Mouse (Mus musculus) megakaryocyte, embryonic 14.5 days (primary cell): ENCODE data around the gene Col1a1. TPM values are rescaled to one million over a fixed set of nuclear protein-coding genes. Genes with fewer than 3 reads are reported as not detected.

Source experiments
- H3K27me3 ChIP-seq: replicated peaks from 2 replicates; pipeline ENCODE3; 2012; ENCODE audit warnings: inconsistent platforms
- H3K36me3 ChIP-seq: replicated peaks from 2 replicates; pipeline ENCODE3; 2012; ENCODE audit warnings: low read length, inconsistent platforms, mixed read lengths
- H3K4me1 ChIP-seq: 2 replicates; pipeline ENCODE4 v1.6.1; 2012; ENCODE audit warnings: inconsistent platforms
- H3K4me3 ChIP-seq: replicated peaks from 2 replicates; pipeline ENCODE3; 2012; ENCODE audit warnings: moderate library complexity, mild to moderate bottlenecking, inconsistent platforms
- H3K9me3 ChIP-seq: 2 replicates; pipeline ENCODE4 v1.6.1; 2012; ENCODE audit warnings: inconsistent platforms
- FLI1 ChIP-seq: IDR thresholded peaks from 2 replicates; pipeline ENCODE4 v1.6.1; 2012; ENCODE audit warnings: low read length, inconsistent platforms, mixed read lengths
- GATA1 ChIP-seq: IDR thresholded peaks from 3 replicates; pipeline ENCODE4 v1.6.1; 2012; ENCODE audit warnings: mixed read lengths, low read length, inconsistent platforms, borderline replicate concordance
- polyA plus RNA-seq: library from polyadenylated mRNA; stranded (reverse); fragments of >175 nt; gene quantifications from 2 replicates; pipeline ENCODE4 v1.2.3, GENCODE M21; 2012; ENCODE audit warnings: low replicate concordance; ENCODE audit not compliant: insufficient read depth

The Col1a1 gene
- polyA plus RNA-seq, 1 experiment, result not detected

DNA sequence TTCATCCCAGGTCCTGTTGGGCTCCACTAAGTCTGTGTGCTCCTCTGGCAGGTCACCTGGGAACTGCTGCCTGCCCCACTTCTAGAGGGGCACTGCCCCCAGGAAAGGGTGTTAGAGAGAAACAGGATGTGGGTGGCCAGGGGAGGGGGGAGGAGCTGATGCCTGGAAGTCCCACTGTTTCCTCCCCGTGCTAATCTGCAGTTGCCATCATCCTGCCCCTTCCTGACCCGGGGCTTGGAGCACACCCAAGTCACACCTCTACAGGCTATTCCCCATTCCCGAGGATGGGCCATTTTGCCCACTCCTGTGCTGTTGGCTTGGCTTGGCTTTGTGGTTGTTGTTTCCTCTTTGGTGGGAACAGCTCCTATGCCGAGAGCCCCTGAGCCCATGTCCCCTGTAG lies 64.5 kb downstream of the Col1a1 start:
- H3K9me3 ChIP-seq, result no peaks in the 10 kb centered on the region
- H3K4me3 ChIP-seq, result peak overlapping the region; percentile 85
- H3K4me1 ChIP-seq, result peaks cover 100% of the 10 kb centered on the region
- TF ChIP-seq GATA1 (no peak), FLI1 (no peak)
- peaks cover 100% of the 10 kb centered on the region for H3K36me3 ChIP-seq
- no peaks in the 10 kb centered on the region for H3K27me3 ChIP-seq

DNA sequence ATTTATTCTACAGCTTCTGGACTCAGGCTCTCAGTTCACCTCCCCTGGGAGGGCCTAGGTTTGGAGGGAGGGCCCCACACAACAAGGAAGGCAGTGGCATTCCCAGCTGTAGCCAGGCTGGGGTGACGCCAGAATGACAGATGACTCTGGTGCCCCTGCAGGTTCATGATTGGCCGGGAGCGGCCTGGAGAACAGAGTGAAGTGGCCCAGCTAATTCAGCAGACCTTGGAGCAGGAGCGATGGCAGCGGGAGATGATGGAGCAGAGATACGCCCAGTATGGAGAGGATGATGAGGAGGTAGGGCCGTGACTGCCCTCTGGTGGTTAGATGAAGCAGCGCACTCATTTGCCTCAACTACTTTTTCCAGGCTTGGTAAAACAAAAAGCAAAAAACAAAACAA lies 65.0 kb downstream of the Col1a1 start:
- Histone ChIP-seq H3K9me3 (no peaks in the 10 kb centered on the region), H3K27me3 (no peaks in the 10 kb centered on the region), H3K36me3 (peaks cover 100% of the 10 kb centered on the region), H3K4me3 (peak overlapping the region; percentile 85), H3K4me1 (peaks cover 100% of the 10 kb centered on the region)
- TF ChIP-seq FLI1 (no peak), GATA1 (0 out of 3 replicates have a peak, but pooled peaks have one; percentile 50)

DNA sequence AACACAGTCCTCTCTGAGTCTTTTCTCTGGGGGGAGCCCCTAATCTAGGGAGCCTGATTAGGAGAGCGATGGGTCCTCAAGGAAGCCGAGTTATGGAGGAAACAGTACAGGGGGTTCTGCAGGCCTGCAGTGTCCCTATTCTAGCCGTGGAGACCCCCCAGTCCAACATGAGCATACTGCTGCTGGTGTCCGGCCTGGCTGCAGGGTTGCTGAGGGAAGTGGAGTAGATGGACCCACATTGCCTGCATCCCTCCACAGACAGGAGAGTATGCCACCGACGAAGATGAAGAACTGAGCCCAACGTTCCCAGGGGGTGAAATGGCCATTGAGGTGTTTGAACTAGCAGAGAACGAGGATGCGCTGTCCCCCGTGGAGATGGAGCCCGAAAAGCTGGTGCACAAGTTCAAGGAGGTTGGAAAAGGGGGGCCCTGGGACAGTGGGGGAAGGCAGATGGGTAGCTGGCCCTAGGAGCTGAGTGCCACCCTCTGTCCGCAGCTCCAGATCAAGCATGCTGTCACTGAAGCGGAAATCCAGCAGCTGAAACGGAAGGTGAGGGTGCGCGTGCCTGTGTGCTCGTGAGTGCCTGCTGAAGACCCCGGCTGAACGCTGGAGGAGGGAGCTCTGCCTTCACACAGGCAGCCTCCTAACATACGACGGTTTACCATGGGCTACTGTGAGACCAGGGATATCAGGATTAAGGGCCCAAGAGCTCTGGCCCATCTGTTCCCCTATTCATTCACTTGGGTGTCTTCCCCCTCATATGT lies 65.7 kb downstream of the Col1a1 start:
- Histone ChIP-seq H3K27me3 (no peaks in the 10 kb centered on the region), H3K4me1 (peaks cover 100% of the 10 kb centered on the region)

More for the DNA sequence above, 65.7 kb downstream of the Col1a1 start:
- peaks cover 96% of the 10 kb centered on the region for H3K36me3 ChIP-seq
- TF ChIP-seq FLI1, result no peak
- TF ChIP-seq GATA1, result no peak
- no peaks in the 10 kb centered on the region for H3K9me3 ChIP-seq
- H3K4me3 ChIP-seq, result peak overlapping the region; percentile 47

Other genes with a start within 250 kb of the Col1a1 start
- not detected in 2 replicates for gene Gm11541, start 231.7 kb upstream of the Col1a1 start, polyA plus RNA-seq
- not detected in 2 replicates for gene Cdc34b, start 194.4 kb upstream of the Col1a1 start, polyA plus RNA-seq
- gene Tmem92, start 153.5 kb upstream of the Col1a1 start, polyA plus RNA-seq, result not detected in 2 replicates
- gene Hils1, start 31.4 kb downstream of the Col1a1 start, polyA plus RNA-seq, result not detected in 2 replicates
- gene Sgca, start 40.1 kb downstream of the Col1a1 start, polyA plus RNA-seq, result 0.51 TPM in 1 of 2 replicates, not detected in the other
- 211 and 280 TPM in 2 replicates for gene Ppp1r9b, start 54.8 kb downstream of the Col1a1 start, polyA plus RNA-seq
- 775 and 2,394 TPM in 2 replicates for gene Samd14, start 73.7 kb downstream of the Col1a1 start, polyA plus RNA-seq
- 35.1 and 38.6 TPM in 2 replicates for gene Pdk2, start 105.1 kb downstream of the Col1a1 start, polyA plus RNA-seq
- gene Itga3, start 140.6 kb downstream of the Col1a1 start, polyA plus RNA-seq, result 0.08 TPM in 1 of 2 replicates, not detected in the other
- gene Dlx3, start 183.9 kb downstream of the Col1a1 start, polyA plus RNA-seq, result not detected in 2 replicates
- not detected in 2 replicates for gene Dlx4, start 210.0 kb downstream of the Col1a1 start, polyA plus RNA-seq